Mouse (Mus musculus): Measurements from ENCODE around the gene Bcl7c. TPM values are rescaled to one million over a fixed set of nuclear protein-coding genes. Genes with fewer than 3 reads are reported as not detected.

Bcl7c gene
- total and polyA plus RNA-seq, 3 experiments = 28.0 to 71.3 (median 60.5) TPM

GRCm38 (mm10) chr7:127753741-127754140 is 45.0 kb upstream of the Bcl7c start:
- peaks cover 40 to 98% of the 10 kb centered on the region in 2 experiments for H3K36me3 ChIP-seq (replicated peaks in 1 of 2; ENCODE audit: control insufficient read depth in 1 of 2, insufficient read depth in 1 of 2, low read length in 1 of 2)
- dilution Hi-C loops (cut with MboI; ENCODE audit: extremely low pct_ligation_motif_present, extremely low pct_unique_long_range_greater_than_20kb, low sequenced_read_pairs) (no loop called here), in situ Hi-C loops (cut with MboI; ENCODE audit: low pct_ligation_motif_present, low pct_unique_long_range_greater_than_20kb, low sequenced_read_pairs) (loop anchor here (25.0 kb wide), 1 partner anchor 391 kb away; no protein-coding TSS in a partner anchor)
- no peak overlapping the region for H3K9ac ChIP-seq (ENCODE audit: insufficient read depth, low read depth)
- no peak overlapping the region for H3K27ac ChIP-seq (ENCODE audit: insufficient read depth, low read depth)
- H3K4me2 ChIP-seq (ENCODE audit: insufficient read depth, low read depth, poor library complexity, severe bottlenecking) = no peak overlapping the region
- no peaks in the 10 kb centered on the region for H3K27me3 ChIP-seq (replicated peaks)
- TF ChIP-seq NRF1 (IDR thresholded peaks at IDR 0.05; ENCODE audit: low read depth, low read length) = no peak
- H3K4me1 ChIP-seq (ENCODE audit: control insufficient read depth in 1 of 2, insufficient read depth in 2 of 2) = peaks cover 0 to 13% of the 10 kb centered on the region in 2 experiments; a peak in 1 of 4 replicates
- H3K79me2 ChIP-seq (replicated peaks; ENCODE audit: control insufficient read depth, extremely low read depth, insufficient read depth, poor library complexity, severe bottlenecking) = no peaks in the 10 kb centered on the region
- DNase-seq (ENCODE audit: extremely low read depth) = no peak
- no peaks in the 10 kb centered on the region for H3K9me3 ChIP-seq (replicated peaks; ENCODE audit: low read length)
- H3K4me3 ChIP-seq (replicated peaks in 1 of 3; ENCODE audit: low read depth in 2 of 3, low read length in 2 of 3, poor library complexity in 1 of 3) = no peak overlapping the region

- dilution Hi-C loops (cut with MboI; ENCODE audit: extremely low pct_ligation_motif_present, extremely low pct_unique_long_range_greater_than_20kb, low sequenced_read_pairs) = no loop called here
- no peak for DNase-seq (ENCODE audit: extremely low read depth)
- no peaks in the 10 kb centered on the region for H3K79me2 ChIP-seq (replicated peaks; ENCODE audit: control insufficient read depth, extremely low read depth, insufficient read depth, poor library complexity, severe bottlenecking)
- no peak overlapping the region for H3K4me2 ChIP-seq (ENCODE audit: insufficient read depth, low read depth, poor library complexity, severe bottlenecking)
- no peak overlapping the region for H3K27ac ChIP-seq (ENCODE audit: insufficient read depth, low read depth)
- H3K36me3 ChIP-seq (replicated peaks in 1 of 2; ENCODE audit: control insufficient read depth in 1 of 2, insufficient read depth in 1 of 2, low read length in 1 of 2) = peaks cover 46 to 99% of the 10 kb centered on the region in 2 experiments
- H3K9me3 ChIP-seq (replicated peaks; ENCODE audit: low read length) = no peaks in the 10 kb centered on the region
- TF ChIP-seq GABPA (IDR thresholded peaks at IDR 0.05; ENCODE audit: insufficient replicate concordance, low read depth, low read length) = no peak
- no peak for TF ChIP-seq POLR2AphosphoS2 (IDR thresholded peaks at IDR 0.05; ENCODE audit: low read depth, low read length)
- no peak for TF ChIP-seq MAZ (IDR thresholded peaks at IDR 0.05; ENCODE audit: low read depth, low read length)
- no peak for TF ChIP-seq TCF12 (IDR thresholded peaks at IDR 0.05; ENCODE audit: low read depth, low read length)
- TF ChIP-seq NELFE (IDR thresholded peaks at IDR 0.05; ENCODE audit: low read depth, low read length) = no peak
- TF ChIP-seq TBP (conservative IDR thresholded peaks at IDR 0.05; ENCODE audit: low read depth, low read length) = no peak
- TF ChIP-seq USF2 (conservative IDR thresholded peaks at IDR 0.05; ENCODE audit: low read depth, low read length) = no peak
- no peak for TF ChIP-seq NRF1 (IDR thresholded peaks at IDR 0.05; ENCODE audit: low read depth, low read length)
- TF ChIP-seq MEF2A (IDR thresholded peaks at IDR 0.05; ENCODE audit: borderline replicate concordance, low read depth, low read length) = no peak
- no peak for TF ChIP-seq CTCF (conservative IDR thresholded peaks at IDR 0.05 in 1 of 2, IDR thresholded peaks at IDR 0.05 in 1 of 2; ENCODE audit: low read depth in 2 of 2, low read length in 2 of 2)
- no peak for TF ChIP-seq JUN (IDR thresholded peaks at IDR 0.05; ENCODE audit: insufficient read depth, low read depth, low read length)
- no peak for TF ChIP-seq ZNF384 (IDR thresholded peaks at IDR 0.05; ENCODE audit: low read depth, low read length)
- no peak for TF ChIP-seq POLR2A (IDR thresholded peaks at IDR 0.05; ENCODE audit: low read depth, low read length)
- no peak for TF ChIP-seq MXI1 (IDR thresholded peaks at IDR 0.05; ENCODE audit: low read depth, low read length)
- no peak for TF ChIP-seq USF1 (IDR thresholded peaks at IDR 0.05; ENCODE audit: low read depth, low read length)
- no peak for TF ChIP-seq PAX5 (IDR thresholded peaks at IDR 0.05; ENCODE audit: low read length)
- TF ChIP-seq ZKSCAN1 (IDR thresholded peaks at IDR 0.05; ENCODE audit: borderline replicate concordance, low read depth, low read length) = no peak
- TF ChIP-seq IRF4 (IDR thresholded peaks at IDR 0.05; ENCODE audit: low read depth, low read length) = no peak
- no peak for TF ChIP-seq MYC (IDR thresholded peaks at IDR 0.05; ENCODE audit: low read depth, low read length)
- no peak overlapping the region for H3K4me3 ChIP-seq (replicated peaks in 1 of 3; ENCODE audit: low read depth in 2 of 3, low read length in 2 of 3, poor library complexity in 1 of 3)
- peaks cover 0 to 13% of the 10 kb centered on the region in 2 experiments; a peak in 1 of 4 replicates for H3K4me1 ChIP-seq (ENCODE audit: control insufficient read depth in 1 of 2, insufficient read depth in 2 of 2)
- in situ Hi-C loops (cut with MboI; ENCODE audit: low pct_ligation_motif_present, low pct_unique_long_range_greater_than_20kb, low sequenced_read_pairs) = loop anchor here (25.0 kb wide), 1 partner anchor 391 kb away; no protein-coding TSS in a partner anchor
- no peak overlapping the region for H3K9ac ChIP-seq (ENCODE audit: insufficient read depth, low read depth)
- H3K27me3 ChIP-seq (replicated peaks) = no peaks in the 10 kb centered on the region
Measured at GRCm38 (mm10) chr7:127753158-127753557, 44.4 kb upstream of the Bcl7c start.
